Comparison of ENCODE assay signal across 10 mouse cellular contexts in the genomic region with DNA sequence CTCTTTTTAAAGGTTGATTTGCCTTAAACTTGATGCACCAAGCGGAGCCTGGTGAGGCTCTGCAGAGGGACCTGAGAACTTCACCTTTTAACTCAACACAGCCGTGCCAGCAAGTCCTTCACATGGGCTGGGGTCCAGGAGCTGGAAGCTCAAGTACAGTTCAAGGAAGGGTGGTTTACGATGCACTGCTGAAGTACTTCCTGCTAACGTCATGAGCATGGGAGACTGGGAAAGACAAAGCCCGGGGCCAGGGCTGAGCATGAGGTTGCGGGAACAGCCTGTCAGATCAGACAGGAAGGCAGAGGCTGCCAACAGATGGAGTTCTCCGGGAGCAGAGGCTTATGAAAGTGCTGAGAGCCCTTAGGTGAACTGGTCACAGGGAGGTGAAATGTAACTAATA. TPM values are rescaled to one million over a fixed set of nuclear protein-coding genes. Genes with fewer than 3 reads are reported as not detected.
A peak's percentile ranks its signal among the peaks of the same experiment; 100 is the strongest.
DNase-seq lines count a peak whose midpoint lies in the region; ATAC-seq and TF ChIP-seq lines count a peak whose summit lies in the region.
"Had no signal": no experiment of that assay in that cellular context is flagged by ENCODE, and none has a peak within 500 bp of the region (broad histone marks: within the 10 kb centered on the region; RNA-seq: fewer than 3 reads in every experiment).

No protein-coding gene starts in this region.

- no peaks in the 10 kb centered on the region for H3K27me3 ChIP-seq in forebrain, postnatal 0 days (ENCODE audit: insufficient read depth, low read length)
- H3K27me3 ChIP-seq in forebrain, embryonic 15.5 days = no peaks in the 10 kb centered on the region
- no peaks in the 10 kb centered on the region for H3K27me3 ChIP-seq in neural tube, embryonic 15.5 days (replicated peaks)

- 49% methylated on average over 7 of the region's 7 CpGs for WGBS in forebrain, postnatal 0 days
- whole genome bisulfite sequencing in forebrain, embryonic 15.5 days = 54% methylated on average over 7 of the region's 7 CpGs
- WGBS in neural tube, embryonic 15.5 days = 54% methylated on average over 7 of the region's 7 CpGs

- no peak overlapping the region for H3K4me2 ChIP-seq in forebrain, postnatal 0 days (ENCODE audit: low read depth)
- no peak overlapping the region for H3K4me2 ChIP-seq in forebrain, embryonic 15.5 days (replicated peaks)
- H3K4me2 ChIP-seq in neural tube, embryonic 15.5 days = no peak overlapping the region

- peak; percentile 2 for DNase-seq in forebrain, postnatal 0 days
- peak; percentile 96 for DNase-seq in heart, adult 11 months
- DNase-seq in kidney, adult 8-10 months = peak; percentile 22
- peak; percentile 91 for DNase-seq in lung, postnatal 25 days (ENCODE audit: low spot score)
- DNase-seq in cerebellum, adult 11 months = no peak
- DNase-seq in right cerebral cortex, postnatal 25 days = no peak

- no peak for TF ChIP-seq CTCF in forebrain, postnatal 0 days (IDR thresholded peaks at IDR 0.05; ENCODE audit: low read depth)

- no peaks in the 10 kb centered on the region for H3K36me3 ChIP-seq in forebrain, postnatal 0 days (ENCODE audit: insufficient read depth)
- H3K36me3 ChIP-seq in forebrain, embryonic 15.5 days = no peaks in the 10 kb centered on the region
- no peaks in the 10 kb centered on the region for H3K36me3 ChIP-seq in neural tube, embryonic 15.5 days

- no peaks in the 10 kb centered on the region for H3K4me1 ChIP-seq in forebrain, postnatal 0 days (ENCODE audit: insufficient read depth)
- no peaks in the 10 kb centered on the region for H3K4me1 ChIP-seq in forebrain, embryonic 15.5 days
- H3K4me1 ChIP-seq in neural tube, embryonic 15.5 days = no peaks in the 10 kb centered on the region

- ATAC-seq in forebrain, postnatal 0 days = peak; percentile 47
- no peak for ATAC-seq in forebrain, embryonic 15.5 days (replicated peaks)
- ATAC-seq in neural tube, embryonic 15.5 days (ENCODE audit: low FRiP score) = no peak

- H3K9me3 ChIP-seq in forebrain, postnatal 0 days (ENCODE audit: low read length) = 0 out of 2 replicates have a peak, but pooled peaks cover 5% of the 10 kb centered on the region
- no peaks in the 10 kb centered on the region for H3K9me3 ChIP-seq in forebrain, embryonic 15.5 days
- no peaks in the 10 kb centered on the region for H3K9me3 ChIP-seq in neural tube, embryonic 15.5 days (replicated peaks)

- no peak overlapping the region for H3K27ac ChIP-seq in forebrain, postnatal 0 days (ENCODE audit: low read depth, low read length)
- no peak overlapping the region for H3K27ac ChIP-seq in forebrain, embryonic 15.5 days (replicated peaks)
- no peak overlapping the region for H3K27ac ChIP-seq in neural tube, embryonic 15.5 days (replicated peaks)

- H3K4me3 ChIP-seq in forebrain, postnatal 0 days (ENCODE audit: low read depth, low read length) = no peak overlapping the region
- no peak overlapping the region for H3K4me3 ChIP-seq in forebrain, embryonic 15.5 days
- no peak overlapping the region for H3K4me3 ChIP-seq in neural tube, embryonic 15.5 days (replicated peaks)

- no peak overlapping the region for H3K9ac ChIP-seq in forebrain, postnatal 0 days
- H3K9ac ChIP-seq in forebrain, embryonic 15.5 days (replicated peaks) = no peak overlapping the region
- no peak overlapping the region for H3K9ac ChIP-seq in neural tube, embryonic 15.5 days (replicated peaks)

RNA-seq across cellular contexts. Expression of a gene that starts 10.9 kb away (rescaled TPM):
- total RNA-seq in forebrain, postnatal 0 days (2014; rRNA removed) = 0.76 and 2.6 TPM in 2 replicates
- 3.7 and 4.4 TPM in 2 replicates for polyA plus RNA-seq in forebrain, postnatal 0 days (2015; fragmentation: Nextera tagmentation; extraction: Ambion mirVana)
- polyA plus RNA-seq in forebrain, embryonic 15.5 days (2015; fragmentation: Nextera tagmentation; extraction: Ambion mirVana) = not detected in 2 replicates
- 1.7 and 3.5 TPM in 2 replicates for polyA plus RNA-seq in neural tube, embryonic 15.5 days (2015; fragmentation: Nextera tagmentation; extraction: Ambion mirVana)

RNA-seq across cellular contexts. Expression of a gene that starts 17.2 kb away (rescaled TPM):
- total RNA-seq in forebrain, postnatal 0 days (2014; rRNA removed) = not detected in 2 replicates
- polyA plus RNA-seq in forebrain, postnatal 0 days (2015; fragmentation: Nextera tagmentation; extraction: Ambion mirVana) = not detected in 2 replicates
- not detected in 2 replicates for polyA plus RNA-seq in forebrain, embryonic 15.5 days (2015; fragmentation: Nextera tagmentation; extraction: Ambion mirVana)
- not detected in 2 replicates for polyA plus RNA-seq in neural tube, embryonic 15.5 days (2015; fragmentation: Nextera tagmentation; extraction: Ambion mirVana)
- polyA plus RNA-seq: cortical plate, adult 2 months; liver, embryonic 16.5 days had no signal

RNA-seq across cellular contexts. Expression of a gene that starts 33.5 kb away (rescaled TPM):
- total RNA-seq in forebrain, postnatal 0 days (2014; rRNA removed) = 96.2 and 103 TPM in 2 replicates
- polyA plus RNA-seq in forebrain, postnatal 0 days (2015; fragmentation: Nextera tagmentation; extraction: Ambion mirVana) = 131 and 132 TPM in 2 replicates
- 106 and 112 TPM in 2 replicates for polyA plus RNA-seq in forebrain, embryonic 15.5 days (2015; fragmentation: Nextera tagmentation; extraction: Ambion mirVana)
- polyA plus RNA-seq in neural tube, embryonic 15.5 days (2015; fragmentation: Nextera tagmentation; extraction: Ambion mirVana) = 148 and 166 TPM in 2 replicates

RNA-seq across cellular contexts. Expression of a gene that starts 48.8 kb away (rescaled TPM):
- total RNA-seq in forebrain, postnatal 0 days (2014; rRNA removed) = 13.6 and 20.0 TPM in 2 replicates
- 3.2 and 5.3 TPM in 2 replicates for polyA plus RNA-seq in forebrain, postnatal 0 days (2015; fragmentation: Nextera tagmentation; extraction: Ambion mirVana)
- polyA plus RNA-seq in forebrain, embryonic 15.5 days (2015; fragmentation: Nextera tagmentation; extraction: Ambion mirVana) = 10.1 and 10.4 TPM in 2 replicates
- polyA plus RNA-seq in neural tube, embryonic 15.5 days (2015; fragmentation: Nextera tagmentation; extraction: Ambion mirVana) = 11.0 and 11.9 TPM in 2 replicates

RNA-seq across cellular contexts. Expression of a gene that starts 49.4 kb away (rescaled TPM):
- total RNA-seq in forebrain, postnatal 0 days (2014; rRNA removed) = 0.29 and 0.46 TPM in 2 replicates
- polyA plus RNA-seq in forebrain, postnatal 0 days (2015; fragmentation: Nextera tagmentation; extraction: Ambion mirVana) = 0.24 and 0.33 TPM in 2 replicates
- 0.29 and 0.32 TPM in 2 replicates for polyA plus RNA-seq in forebrain, embryonic 15.5 days (2015; fragmentation: Nextera tagmentation; extraction: Ambion mirVana)
- 0.45 and 0.58 TPM in 2 replicates for polyA plus RNA-seq in neural tube, embryonic 15.5 days (2015; fragmentation: Nextera tagmentation; extraction: Ambion mirVana)

Comparison
In these comparisons a context has a peak if more than half of its experiments do, and no peak if none do; other contexts are left out.
1. DNase-seq: peak in forebrain, postnatal 0 days (single experiment), heart, adult 11 months (single experiment), kidney, adult 8-10 months (2 of 2) and lung, postnatal 25 days (single experiment); none in cerebellum, adult 11 months (single experiment) and right cerebral cortex, postnatal 25 days (single experiment).